Mouse (Mus musculus) liver, adult 10 weeks (tissue): ENCODE results near the gene Acp2. TPM values are rescaled to one million over a fixed set of nuclear protein-coding genes. Genes with fewer than 3 reads are reported as not detected.

Source experiments
- polyA plus RNA-seq: library from polyadenylated mRNA; stranded (reverse); fragments of 350-450 nt; fragmentation: Illumina TruSeq; extraction: RNeasy Lipid Tissue Mini Kit (QIAGEN cat#74804); gene quantifications from one replicate; pipeline ENCODE4 v1.2.3, GENCODE M21; 2014; ENCODE audit warnings: low read depth, low replicate concordance

Gene Acp2
- 34.1 TPM for polyA plus RNA-seq

DNA sequence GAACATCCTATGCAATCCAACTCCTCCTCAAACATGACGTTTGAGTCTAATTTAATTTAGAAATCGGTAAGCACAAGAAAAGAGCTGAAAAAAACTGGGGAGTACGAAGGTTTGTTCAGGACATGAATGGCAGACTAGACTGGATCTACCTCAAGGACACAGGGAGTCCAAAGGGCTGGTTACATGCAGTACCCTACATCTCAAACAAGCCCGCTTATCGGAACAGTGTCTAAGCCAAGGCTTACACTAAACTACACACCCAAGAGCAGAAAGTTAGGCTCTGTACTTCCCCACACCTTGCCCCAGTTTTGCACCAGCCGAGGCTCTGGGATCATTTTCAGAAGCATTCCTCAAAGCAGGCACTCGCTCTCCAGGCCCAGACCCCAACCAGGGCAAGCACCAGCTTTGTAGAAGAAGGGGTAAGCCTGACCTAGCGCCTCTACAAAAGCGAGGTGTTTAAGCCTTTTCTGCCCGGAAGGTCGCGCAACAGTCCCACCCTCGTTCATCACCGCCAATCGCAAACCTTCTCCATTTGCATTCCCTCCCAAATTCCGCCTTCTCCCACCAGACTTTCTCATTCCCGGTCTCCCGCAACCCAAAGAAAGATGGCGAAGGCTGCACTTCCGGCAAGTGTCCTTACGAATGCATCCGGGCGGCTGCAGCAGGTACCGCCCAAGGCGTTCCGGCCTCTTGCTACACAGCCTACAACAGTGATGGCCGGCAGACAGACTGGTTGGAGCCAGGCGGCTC is at the start of gene Acp2, which contains the start of gene Nr1h3:
Gene Acp2 (plus strand): TSS at position 664 of the 750 bp plus-strand sequence.
Gene Nr1h3 (minus strand): TSS at position 613 of the 750 bp plus-strand sequence.

DNA sequence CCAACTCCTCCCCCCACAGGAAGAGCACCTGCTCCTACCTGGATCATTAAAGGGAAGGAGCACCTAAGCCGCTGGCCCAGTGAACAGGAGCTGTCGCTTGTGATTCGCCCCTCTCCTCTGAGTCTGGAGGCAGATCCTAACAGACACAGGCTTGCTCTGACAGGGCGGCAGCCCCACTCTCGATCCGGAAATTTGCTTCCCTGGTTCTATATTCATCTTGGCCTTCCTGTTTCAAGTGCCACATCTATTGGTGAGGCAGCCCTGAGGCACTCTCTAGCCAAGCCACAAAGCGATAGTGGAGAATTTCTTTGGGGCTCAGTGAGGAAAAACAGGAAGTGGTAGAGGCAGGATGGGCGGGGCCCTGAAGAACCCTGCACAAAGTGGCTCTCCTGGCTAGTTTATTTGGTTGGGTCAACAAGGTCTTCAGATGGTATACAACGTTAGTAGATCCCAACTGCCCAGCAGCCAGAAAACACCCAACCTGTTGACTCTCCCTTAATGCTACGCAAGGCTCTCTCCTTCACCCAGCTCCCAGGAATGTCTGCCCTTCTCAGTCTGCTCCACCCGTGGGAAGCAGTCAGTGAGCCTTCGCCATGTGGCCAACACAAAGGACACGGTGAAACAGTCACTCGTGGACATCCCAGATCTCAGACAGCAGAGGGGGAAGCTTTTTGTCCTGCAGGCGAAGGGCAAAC is 18.8 kb upstream of the Acp2 start, which contains the start of gene Madd:
Gene Madd (minus strand): TSS at position 127 of the 695 bp plus-strand sequence.

DNA sequence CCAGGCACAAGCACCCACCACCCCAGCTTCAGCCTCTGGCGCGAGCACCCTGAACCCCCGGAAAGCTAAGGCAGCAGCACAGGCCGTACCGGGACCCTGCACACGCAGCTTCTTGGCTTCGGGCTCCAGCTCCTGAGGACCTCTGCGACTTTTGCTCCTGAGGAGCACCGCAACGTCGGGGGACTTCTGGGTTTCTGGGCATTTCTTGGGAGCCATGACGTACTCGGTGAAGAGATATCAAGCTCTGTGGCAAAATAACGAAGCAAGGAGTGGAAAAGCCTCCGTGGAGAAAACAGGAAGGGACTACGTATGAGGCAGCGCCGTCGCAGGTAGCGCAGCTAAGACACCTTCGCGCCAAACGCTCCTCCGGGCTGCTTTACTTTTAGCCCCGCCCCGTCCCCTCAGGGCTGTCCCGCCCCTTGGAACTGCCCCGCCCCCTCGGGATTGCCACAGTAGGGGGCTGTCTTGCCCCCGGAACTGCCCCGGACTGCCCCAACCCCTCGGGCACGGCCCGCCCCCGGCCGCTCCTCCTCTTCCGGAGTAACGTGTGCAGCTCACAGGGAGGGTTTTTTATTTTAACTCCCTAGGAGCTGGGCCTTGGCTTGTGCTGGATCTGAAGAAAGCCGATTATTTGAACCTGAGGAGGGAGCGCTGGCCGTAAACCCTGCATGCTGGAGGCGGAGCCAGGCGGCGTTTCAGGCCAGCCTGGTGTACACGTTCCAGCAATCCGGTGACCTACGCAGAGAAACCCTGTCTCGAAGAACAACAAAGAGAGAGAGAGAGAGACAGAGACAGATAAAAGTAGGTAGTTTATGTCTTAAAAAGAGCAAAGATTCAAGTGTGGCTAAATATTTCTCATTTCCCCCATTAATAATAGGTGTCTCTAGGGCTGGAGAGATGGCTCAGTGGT is 34.2 kb downstream of the Acp2 start, which contains the start of gene Ddb2:
Gene Ddb2 (minus strand): TSS at position 382 of the 910 bp plus-strand sequence.

DNA sequence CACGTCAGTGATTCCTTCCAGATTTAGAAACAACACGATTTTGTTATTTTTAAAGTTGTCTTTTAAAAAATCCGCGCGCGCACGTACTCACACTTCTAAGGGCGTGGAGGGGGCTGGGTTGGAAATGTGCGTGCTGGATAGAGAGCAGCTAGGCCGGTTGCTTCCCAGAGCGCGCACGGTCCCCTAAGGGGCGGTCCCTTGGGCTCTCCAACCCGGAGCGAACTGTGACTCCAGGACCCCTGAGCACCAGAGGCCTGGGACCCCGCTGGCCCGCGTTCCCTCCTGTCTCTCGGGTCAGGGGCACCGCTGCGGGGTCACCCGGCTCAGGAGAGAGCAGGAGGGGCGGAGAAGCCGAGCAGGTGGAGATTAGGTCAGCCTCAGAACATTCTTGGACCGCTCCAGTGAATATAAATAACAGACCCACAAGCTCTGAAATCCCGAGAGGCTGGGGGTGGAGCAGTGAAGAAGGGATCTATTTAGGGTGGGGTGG is 53.0 kb downstream of the Acp2 start, which contains the start of gene Pacsin3:
Gene Pacsin3 (plus strand): TSS at position 294 of the 490 bp plus-strand sequence.

Other genes with a start within 250 kb of the Acp2 start
- not detected for gene Rapsn, start 167.3 kb upstream of the Acp2 start, polyA plus RNA-seq
- 103 TPM for gene Psmc3, start 148.9 kb upstream of the Acp2 start, polyA plus RNA-seq
- 2.2 TPM for gene Slc39a13, start 132.5 kb upstream of the Acp2 start, polyA plus RNA-seq
- 3.3 TPM for gene Spi1, start 120.5 kb upstream of the Acp2 start, polyA plus RNA-seq
- not detected for gene Mybpc3, start 84.7 kb upstream of the Acp2 start, polyA plus RNA-seq
- gene Madd, start 19.0 kb upstream of the Acp2 start, polyA plus RNA-seq, result 3.0 TPM
- gene Nr1h3, start 51 bp upstream of the Acp2 start, polyA plus RNA-seq, result 4.6 TPM
- 8.6 TPM for gene Ddb2, start 34.1 kb downstream of the Acp2 start, polyA plus RNA-seq
- 2.7 TPM for gene Pacsin3, start 53.1 kb downstream of the Acp2 start, polyA plus RNA-seq
- 23.9 TPM for gene Arfgap2, start 62.1 kb downstream of the Acp2 start, polyA plus RNA-seq
- gene 1110051M20Rik, start 241.8 kb downstream of the Acp2 start, polyA plus RNA-seq, result 0.93 TPM